Mouse (Mus musculus) brain, embryonic 14.5 days (tissue): Measurements from ENCODE around the gene Ldlrad2.

ENCODE experiments used
- CTCF ChIP-seq: fragments of 200-500 bp; IDR thresholded peaks from 2 replicates; pipeline ENCODE4 v1.5.1; 2012; ENCODE audit warnings: inconsistent platforms, mild to moderate bottlenecking, moderate library complexity, borderline replicate concordance; ENCODE audit not compliant: insufficient read depth, insufficient read length; ENCODE audit errors: extremely low read depth
- POLR2A ChIP-seq: fragments of 200-500 bp; IDR thresholded peaks from 2 replicates; pipeline ENCODE4 v1.6.1; 2012; ENCODE audit warnings: mild to moderate bottlenecking, inconsistent platforms, borderline replicate concordance; ENCODE audit not compliant: poor library complexity, insufficient read depth, insufficient read length, severe bottlenecking; ENCODE audit errors: extremely low read depth

DNA sequence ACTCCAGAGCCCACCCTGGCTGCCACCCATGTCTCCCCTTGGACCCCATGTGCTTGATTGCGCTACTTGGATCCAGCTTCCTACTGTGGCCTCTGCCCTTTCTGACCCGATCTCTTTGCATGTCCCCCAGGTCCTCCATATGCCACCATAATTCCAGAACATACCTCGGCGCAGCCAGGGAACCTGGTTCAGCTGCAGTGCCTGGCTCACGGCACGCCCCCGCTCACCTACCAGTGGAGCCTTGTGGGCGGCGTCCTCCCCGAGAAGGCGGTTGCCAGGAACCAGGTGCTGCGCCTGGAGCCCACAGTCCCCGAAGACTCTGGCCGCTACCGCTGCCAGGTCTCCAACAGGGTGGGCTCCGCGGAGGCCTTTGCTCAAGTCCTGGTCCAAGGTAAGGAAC is 20.9 kb downstream of the Ldlrad2 start:
- TF ChIP-seq CTCF (no peak), POLR2A (no peak)
